Mouse (Mus musculus): Measurements from ENCODE around the gene Selenok. TPM values are rescaled to one million over a fixed set of nuclear protein-coding genes. Genes with fewer than 3 reads are reported as not detected.

Gene Selenok
- total and polyA plus RNA-seq, 3 experiments: 49.8 to 71.1 TPM; not detected in 1

GRCm38 (mm10) chr14:30018463-30018801 lies 50.3 kb downstream of the Selenok start:
- no peaks in the 10 kb centered on the region for H3K36me3 ChIP-seq (ENCODE audit: control insufficient read depth in 1 of 2, insufficient read depth in 2 of 2, low read length in 2 of 2)
- no peaks in the 10 kb centered on the region for H3K79me2 ChIP-seq (ENCODE audit: control insufficient read depth, insufficient read depth, low read length, poor library complexity)
- H3K27me3 ChIP-seq (ENCODE audit: control insufficient read depth in 1 of 2, insufficient read depth in 2 of 2, low read length in 2 of 2): no peaks in the 10 kb centered on the region; a peak in 1 of 4 replicates
- no peak overlapping the region for H3K4me3 ChIP-seq (ENCODE audit: control insufficient read depth in 1 of 2, insufficient read depth in 1 of 2, low read depth in 2 of 2, low read length in 2 of 2)
- DNase-seq (ENCODE audit: low read depth, low spot score): no peak
- H3K9me3 ChIP-seq (replicated peaks; ENCODE audit: insufficient read depth, low read length): no peaks in the 10 kb centered on the region
- H3K9ac ChIP-seq (ENCODE audit: control insufficient read depth, low read depth, low read length, poor library complexity, severe bottlenecking): no peak overlapping the region
- no peak overlapping the region for H3K27ac ChIP-seq (ENCODE audit: control insufficient read depth, low read depth, low read length)
- H3K4me1 ChIP-seq (ENCODE audit: control insufficient read depth in 1 of 2, insufficient read depth in 2 of 2, low read length in 2 of 2): no peaks in the 10 kb centered on the region
- no peak for TF ChIP-seq RCOR1 (IDR thresholded peaks at IDR 0.05; ENCODE audit: low read depth, low read length)
- no peak for TF ChIP-seq USF2 (IDR thresholded peaks at IDR 0.05; ENCODE audit: borderline replicate concordance in 1 of 2, insufficient read depth in 1 of 2, low read depth in 1 of 2, low read length in 2 of 2)
- TF ChIP-seq TBP (IDR thresholded peaks at IDR 0.05; ENCODE audit: low read depth, low read length): no peak
- no peak for TF ChIP-seq MEF2A (IDR thresholded peaks at IDR 0.05; ENCODE audit: extremely low read depth, insufficient replicate concordance, low read depth, low read length, poor library complexity, severe bottlenecking)
- no peak for TF ChIP-seq TCF12 (IDR thresholded peaks at IDR 0.05; ENCODE audit: low read depth, low read length)
- no peak for TF ChIP-seq UBTF (IDR thresholded peaks at IDR 0.05; ENCODE audit: borderline replicate concordance, insufficient read depth, low read depth, low read length)
- TF ChIP-seq GATA1 (IDR thresholded peaks at IDR 0.05; ENCODE audit: low read depth, low read length): no peak

DNA sequence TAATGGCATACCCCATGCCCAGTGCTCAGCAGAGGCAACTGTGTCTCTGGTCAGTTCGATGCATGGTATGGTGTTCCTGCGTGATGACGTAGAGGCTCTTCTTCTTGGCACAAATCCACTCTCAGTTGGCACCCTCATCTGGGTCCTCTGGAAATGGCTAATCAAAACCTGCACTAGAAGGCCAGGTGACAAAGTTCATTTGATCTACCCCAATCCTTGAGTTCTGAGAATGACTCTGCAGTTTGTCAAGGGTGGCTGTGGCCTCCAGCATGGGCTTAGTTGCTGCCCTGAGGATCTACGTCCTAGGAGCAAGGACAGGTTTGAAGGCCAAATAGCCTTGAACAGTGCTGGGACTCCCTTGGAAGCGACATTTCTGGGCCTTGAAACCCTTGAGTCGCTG lies 50.7 kb downstream of the Selenok start:
- no peaks in the 10 kb centered on the region for H3K36me3 ChIP-seq (ENCODE audit: control insufficient read depth in 1 of 2, insufficient read depth in 2 of 2, low read length in 2 of 2)
- H3K9ac ChIP-seq (ENCODE audit: control insufficient read depth, low read depth, low read length, poor library complexity, severe bottlenecking): no peak overlapping the region
- no peak for DNase-seq (ENCODE audit: low read depth, low spot score)
- H3K4me3 ChIP-seq (ENCODE audit: control insufficient read depth in 1 of 2, insufficient read depth in 1 of 2, low read depth in 2 of 2, low read length in 2 of 2): no peak overlapping the region
- H3K27me3 ChIP-seq (ENCODE audit: control insufficient read depth in 1 of 2, insufficient read depth in 2 of 2, low read length in 2 of 2): no peaks in the 10 kb centered on the region; a peak in 1 of 4 replicates
- H3K27ac ChIP-seq (ENCODE audit: control insufficient read depth, low read depth, low read length): no peak overlapping the region
- no peaks in the 10 kb centered on the region for H3K79me2 ChIP-seq (ENCODE audit: control insufficient read depth, insufficient read depth, low read length, poor library complexity)
- H3K4me1 ChIP-seq (ENCODE audit: control insufficient read depth in 1 of 2, insufficient read depth in 2 of 2, low read length in 2 of 2): no peaks in the 10 kb centered on the region
- TF ChIP-seq TAL1 (IDR thresholded peaks at IDR 0.05; ENCODE audit: low read length): no peak
- TF ChIP-seq BHLHE40 (IDR thresholded peaks at IDR 0.05; ENCODE audit: borderline replicate concordance, low read depth, low read length): no peak
- TF ChIP-seq USF2 (IDR thresholded peaks at IDR 0.05; ENCODE audit: borderline replicate concordance in 1 of 2, insufficient read depth in 1 of 2, low read depth in 1 of 2, low read length in 2 of 2): no peak
- no peak for TF ChIP-seq HCFC1 (IDR thresholded peaks at IDR 0.05; ENCODE audit: low read depth, low read length)
- no peak for TF ChIP-seq POLR2AphosphoS5 (IDR thresholded peaks at IDR 0.05; ENCODE audit: borderline replicate concordance, low read depth, low read length)
- no peak for TF ChIP-seq ELF1 (IDR thresholded peaks at IDR 0.05; ENCODE audit: low read depth, low read length)
- TF ChIP-seq MYC (IDR thresholded peaks at IDR 0.05; ENCODE audit: low read depth, low read length): no peak
- TF ChIP-seq ETS1 (IDR thresholded peaks at IDR 0.05; ENCODE audit: low read depth, low read length): no peak
- TF ChIP-seq MAX (IDR thresholded peaks at IDR 0.05; ENCODE audit: low read length): no peak
- no peak for TF ChIP-seq SIN3A (IDR thresholded peaks at IDR 0.05; ENCODE audit: low read length)
- no peak for TF ChIP-seq MEF2A (IDR thresholded peaks at IDR 0.05; ENCODE audit: extremely low read depth, insufficient replicate concordance, low read depth, low read length, poor library complexity, severe bottlenecking)
- no peak for TF ChIP-seq TCF12 (IDR thresholded peaks at IDR 0.05; ENCODE audit: low read depth, low read length)
- no peak for TF ChIP-seq EP300 (IDR thresholded peaks at IDR 0.05; ENCODE audit: low read depth in 1 of 2, low read length in 2 of 2)
- TF ChIP-seq CHD1 (IDR thresholded peaks at IDR 0.05; ENCODE audit: low read depth, low read length): no peak
- TF ChIP-seq E2F4 (IDR thresholded peaks at IDR 0.05; ENCODE audit: borderline replicate concordance, low read depth, low read length): no peak
- H3K9me3 ChIP-seq (replicated peaks; ENCODE audit: insufficient read depth, low read length): no peaks in the 10 kb centered on the region

Data from MEL (cell line).